Mouse (Mus musculus) liver, adult 2 months (tissue): ENCODE measurements around the gene Tsr1. TPM values are rescaled to one million over a fixed set of nuclear protein-coding genes. Genes with fewer than 3 reads are reported as not detected.
A peak's percentile ranks its signal among the peaks of the same experiment; 100 is the strongest.

Experiments used
- DNase-seq: peaks from one replicate; pipeline ENCODE4 v3.0.0-alpha.2; 2011; ENCODE audit warnings: low read depth, low spot score; ENCODE audit errors: extremely low read depth
- H3K27ac ChIP-seq: fragments of 200-500 bp; replicated peaks from 2 replicates; pipeline ENCODE4 v1.5.1; 2012; ENCODE audit warnings: low read depth, mild to moderate bottlenecking, control low read depth, inconsistent platforms, low read length; ENCODE audit not compliant: insufficient read depth
- H3K27me3 ChIP-seq: fragments of 200-500 bp; 2 replicates; pipeline ENCODE4 v1.6.1; 2012; ENCODE audit warnings: mild to moderate bottlenecking, moderate library complexity, low read length, inconsistent platforms; ENCODE audit not compliant: control insufficient read depth, insufficient read depth
- H3K36me3 ChIP-seq: fragments of 200-500 bp; 2 replicates; pipeline ENCODE4 v1.6.1; 2012; ENCODE audit warnings: low read length, inconsistent platforms; ENCODE audit not compliant: control insufficient read depth, insufficient read depth
- H3K4me1 ChIP-seq: fragments of 200-500 bp; 2 replicates; pipeline ENCODE4 v1.6.1; 2011; ENCODE audit warnings: low read length; ENCODE audit not compliant: control insufficient read depth, insufficient read depth
- H3K4me3 ChIP-seq: fragments of 200-500 bp; 2 replicates; pipeline ENCODE4 v1.5.1; 2011; ENCODE audit warnings: low read depth, mild to moderate bottlenecking, control low read depth, low read length, moderate library complexity; ENCODE audit not compliant: insufficient read depth
- H3K79me2 ChIP-seq: fragments of 200-500 bp; 2 replicates; pipeline ENCODE4 v1.6.1; 2012; ENCODE audit warnings: inconsistent platforms, mild to moderate bottlenecking, low read length, moderate library complexity; ENCODE audit not compliant: control insufficient read depth, insufficient read depth
- H3K9ac ChIP-seq: fragments of 200-500 bp; 2 replicates; pipeline ENCODE4 v1.6.1; 2012; ENCODE audit warnings: low read depth, mild to moderate bottlenecking, control low read depth, inconsistent platforms, low read length
- CTCF ChIP-seq: fragments of 200-500 bp; IDR thresholded peaks from 2 replicates; pipeline ENCODE4 v1.5.1; 2011; ENCODE audit warnings: low read depth, low read length, control low read depth
- POLR2A ChIP-seq: fragments of 200-500 bp; IDR thresholded peaks from 2 replicates; pipeline ENCODE4 v1.6.1; 2011; ENCODE audit warnings: low read length, control low read depth; ENCODE audit not compliant: insufficient read depth; ENCODE audit errors: extremely low read depth
- WGBS: fragments of 180-500 bp; shearing (Covaris S2); methylation state at CpG from one replicate; pipeline ENCODE4 v1.1.7; 2018; 5-methylcytosine and 5-hydroxymethylcytosine counted together
- polyA plus RNA-seq: library from polyadenylated mRNA; depleted of rRNA; stranded (reverse); fragments of >200 nt; gene quantifications from 2 replicates; pipeline ENCODE4 v1.2.3, GENCODE M21; 2012
- total RNA-seq: library from RNA; depleted of rRNA; stranded (reverse); fragments of >200 nt; gene quantifications from 2 replicates; pipeline ENCODE4 v1.2.3, GENCODE M21; 2014

The Tsr1 gene
- total and polyA plus RNA-seq, 2 experiments, result 4.9 to 9.0 TPM

DNA sequence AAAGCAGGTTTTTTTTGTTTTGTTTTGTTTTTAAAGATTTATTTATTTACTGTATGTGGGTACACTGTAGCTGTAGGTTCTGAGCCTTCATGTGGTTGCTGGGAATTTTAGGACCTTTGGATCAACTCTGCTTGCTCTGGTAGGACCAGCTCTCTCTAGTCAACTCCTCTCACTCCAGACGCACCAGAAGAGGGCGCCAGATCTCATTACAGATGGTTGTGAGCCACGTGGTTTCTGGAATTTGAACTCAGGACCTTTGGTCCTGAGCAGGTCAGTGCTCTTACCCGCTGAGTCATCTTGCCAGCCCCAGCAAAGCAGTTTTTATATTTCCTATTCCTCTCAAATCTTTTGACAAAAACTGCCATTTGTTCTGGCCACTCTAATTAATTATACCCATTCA lies 26.3 kb downstream of the Tsr1 start:
- Histone ChIP-seq H3K27me3 (no peaks in the 10 kb centered on the region), H3K4me1 (peaks cover 7% of the 10 kb centered on the region; the same call in 1 of the 2 replicates), H3K9ac (no peak overlapping the region), H3K36me3 (peaks cover 19% of the 10 kb centered on the region), H3K79me2 (peaks cover 3% of the 10 kb centered on the region; the same call in 1 of the 2 replicates), H3K4me3 (peak overlapping the region; percentile 67; the same call in 1 of the 2 replicates), H3K27ac (peak overlapping the region; percentile 93)
- TF ChIP-seq CTCF (peak; percentile 61), POLR2A (no peak)
- WGBS, result 7% methylated on average over 4 of the region's 4 CpGs
- peak; percentile 86 for DNase-seq

DNA sequence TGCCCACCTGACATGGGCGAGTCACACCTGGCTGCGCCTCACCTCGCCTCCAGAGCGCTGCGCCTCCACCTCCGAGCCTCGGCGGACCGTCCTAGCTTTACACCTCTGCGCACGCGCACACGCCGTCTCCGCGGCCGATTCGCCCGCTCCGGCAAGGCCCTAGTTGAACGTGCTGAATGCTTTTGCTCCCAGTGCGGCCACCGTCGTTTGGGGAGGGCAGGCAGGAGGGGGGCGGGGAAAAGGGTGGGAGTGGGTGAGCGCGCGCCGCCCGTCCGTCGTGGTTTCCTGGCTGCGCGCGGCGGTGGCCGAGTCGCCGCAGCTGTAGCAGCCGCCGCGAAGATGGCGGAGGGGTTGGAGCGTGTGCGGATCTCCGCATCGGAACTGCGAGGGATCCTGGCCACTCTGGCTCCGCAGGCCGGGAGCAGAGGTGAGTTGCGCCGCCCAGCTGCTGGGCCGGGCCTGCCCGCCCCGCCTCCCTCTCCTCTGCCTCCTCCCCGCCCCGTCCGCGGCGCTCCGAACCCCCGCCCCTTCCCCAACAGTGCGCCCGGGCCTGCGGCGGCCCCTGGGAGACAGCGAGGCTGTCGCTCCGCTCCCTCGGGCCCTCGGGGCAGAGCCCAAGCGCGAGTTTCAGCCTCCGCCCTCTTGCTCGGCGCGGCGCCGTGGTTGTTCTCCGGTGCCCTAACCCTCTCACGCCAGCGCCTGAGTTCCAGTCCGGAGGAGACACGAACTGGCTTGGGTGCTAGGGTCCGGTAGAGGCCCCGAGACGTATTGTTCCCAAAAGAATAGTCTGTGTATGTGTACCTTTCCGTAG lies 27.9 kb downstream of the Tsr1 start, which contains the start of the genes Smg6 and Srr:
Smg6 (plus strand) TSS at position 247 of the 811 bp plus-strand sequence.
Srr (minus strand) TSS at position 372 of the 811 bp plus-strand sequence.
- Histone ChIP-seq H3K4me1 (peaks cover 4% of the 10 kb centered on the region; the same call in 1 of the 2 replicates), H3K9ac (peak within 1 kb of the TSS; percentile 89), H3K27ac (peak within 1 kb of the TSS; percentile 96), H3K4me3 (peak within 1 kb of the TSS; percentile 67), H3K27me3 (no peaks in the 10 kb centered on the region), H3K79me2 (peaks cover 13% of the 10 kb centered on the region; the same call in 1 of the 2 replicates), H3K36me3 (peaks cover 5% of the 10 kb centered on the region)
- TF ChIP-seq CTCF, result peak; percentile 13; the same call in 1 of the 2 replicates
- peak; percentile 91 for TF ChIP-seq POLR2A
- peak; percentile 85 for DNase-seq
- under 1% methylated on average over 84 of the region's 88 CpGs for WGBS

DNA sequence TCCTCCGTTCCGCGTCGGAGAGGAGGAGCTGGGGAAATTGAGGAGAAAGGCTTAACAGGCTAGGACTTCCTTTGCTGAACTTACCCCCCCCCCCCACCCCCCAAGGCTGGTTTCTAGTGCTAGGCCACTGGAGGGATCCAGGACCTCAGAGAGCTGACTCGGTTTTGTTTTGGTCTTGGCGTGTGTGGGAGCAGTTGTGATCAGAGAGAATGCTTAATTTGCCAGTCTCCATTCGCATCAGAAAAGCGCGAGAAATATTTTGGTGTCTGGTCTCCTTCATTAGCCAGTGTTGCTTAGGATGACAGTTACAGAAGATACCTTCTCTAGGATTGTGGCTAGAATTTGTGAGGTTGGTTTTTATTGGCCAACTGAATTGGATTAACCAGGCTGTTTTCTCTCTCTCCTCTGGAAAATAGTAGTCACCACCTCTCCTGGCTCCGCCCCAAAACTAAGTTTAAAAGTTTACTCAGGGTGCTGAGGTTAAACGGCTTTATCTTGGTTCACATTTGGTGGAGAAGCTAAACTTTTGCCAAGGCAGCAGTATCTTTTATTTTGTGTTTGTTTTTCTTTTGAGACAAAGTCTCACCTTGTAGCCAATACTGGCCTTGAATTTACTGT lies 28.6 kb downstream of the Tsr1 start:
- Histone ChIP-seq H3K4me1 (peaks cover 4% of the 10 kb centered on the region; the same call in 1 of the 2 replicates), H3K79me2 (peaks cover 13% of the 10 kb centered on the region; the same call in 1 of the 2 replicates), H3K9ac (peak overlapping the region; percentile 89), H3K36me3 (peaks cover 4% of the 10 kb centered on the region; the same call in 1 of the 2 replicates), H3K27ac (peak overlapping the region; percentile 96), H3K4me3 (peak overlapping the region; percentile 67), H3K27me3 (no peaks in the 10 kb centered on the region)
- DNase-seq, result peak; percentile 98
- TF ChIP-seq CTCF (no peak), POLR2A (no peak)
- WGBS, result 2% methylated on average over 11 of the region's 11 CpGs

DNA sequence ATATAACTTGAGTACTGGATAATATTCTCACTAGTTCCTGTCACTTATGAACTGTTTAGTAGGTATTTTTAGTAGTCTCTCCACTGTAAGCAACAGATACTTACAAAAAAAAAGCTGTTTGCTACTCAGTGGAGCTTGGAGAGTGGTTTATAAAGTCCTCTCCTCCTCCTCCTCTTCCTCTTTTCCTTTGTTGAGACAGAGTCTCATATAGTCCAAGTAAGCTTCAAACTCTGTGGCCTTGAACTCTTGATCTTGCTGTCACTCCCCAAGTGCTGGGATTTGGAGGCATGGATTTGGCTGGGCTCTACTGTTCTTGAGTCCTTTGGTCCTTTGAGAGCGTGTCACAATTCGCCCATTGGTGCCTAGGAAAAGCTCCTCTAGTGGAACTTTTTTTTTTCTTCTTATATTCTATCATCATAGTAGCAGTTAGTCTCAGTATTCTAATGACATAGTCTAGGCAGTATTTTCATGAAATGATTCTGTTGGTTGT lies 29.4 kb downstream of the Tsr1 start:
- DNase-seq, result peak; percentile 76
- H3K9ac ChIP-seq, result no peak overlapping the region
- no peak overlapping the region for H3K27ac ChIP-seq
- H3K36me3 ChIP-seq, result peaks cover 10% of the 10 kb centered on the region; the same call in 1 of the 2 replicates
- no peaks in the 10 kb centered on the region for H3K27me3 ChIP-seq
- H3K4me1 ChIP-seq, result peaks cover 4% of the 10 kb centered on the region; the same call in 1 of the 2 replicates
- no peak overlapping the region for H3K4me3 ChIP-seq
- TF ChIP-seq POLR2A (no peak), CTCF (no peak)
- H3K79me2 ChIP-seq, result peaks cover 13% of the 10 kb centered on the region; the same call in 1 of the 2 replicates
- 22% methylated on average over 2 of the region's 2 CpGs for WGBS

DNA sequence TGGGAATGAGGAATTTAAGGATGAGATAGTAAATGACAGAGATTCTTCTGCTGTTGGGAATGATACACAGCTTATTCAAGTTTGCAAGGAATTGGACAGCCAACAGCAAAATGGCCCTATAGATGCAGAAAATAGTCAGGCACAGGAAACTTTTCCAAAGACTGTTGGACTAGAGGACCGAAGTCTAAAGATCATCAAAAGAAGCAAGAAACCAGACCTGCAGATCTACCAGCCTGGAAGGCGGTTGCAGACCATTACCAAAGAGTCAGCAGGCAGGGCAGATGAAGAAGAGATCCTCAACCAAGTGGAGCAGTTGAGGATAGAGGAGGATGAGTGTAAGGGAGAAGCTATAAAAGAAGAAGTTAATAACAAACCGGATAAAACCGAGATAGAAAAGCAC lies 31.2 kb downstream of the Tsr1 start:
- H3K36me3 ChIP-seq, result peaks cover 22% of the 10 kb centered on the region
- DNase-seq, result peak; percentile 64
- H3K9ac ChIP-seq, result no peak overlapping the region
- H3K27ac ChIP-seq, result no peak overlapping the region
- TF ChIP-seq POLR2A, result no peak
- TF ChIP-seq CTCF, result no peak
- H3K79me2 ChIP-seq, result peaks cover 13% of the 10 kb centered on the region; the same call in 1 of the 2 replicates
- no peaks in the 10 kb centered on the region for H3K27me3 ChIP-seq
- 66% methylated on average over 4 of the region's 4 CpGs for WGBS
- H3K4me3 ChIP-seq, result no peak overlapping the region
- peaks cover 4% of the 10 kb centered on the region; the same call in 1 of the 2 replicates for H3K4me1 ChIP-seq
